Mouse (Mus musculus): ENCODE results near the gene Chadl. TPM values are rescaled to one million over a fixed set of nuclear protein-coding genes. Genes with fewer than 3 reads are reported as not detected.
"Not testable (repeated sequence)": the region's sequence is repeated elsewhere in the genome, so short reads cannot be mapped to it uniquely, and the experiment has no call there.

The Chadl gene
- 0.03 TPM in 1 of 2 replicates, not detected in the other for polyA plus RNA-seq (2012)

- TF ChIP-seq GATA1 (IDR thresholded peaks at IDR 0.05; ENCODE audit: low read length), result no peak
- TF ChIP-seq TAL1 (IDR thresholded peaks at IDR 0.05; ENCODE audit: low read length), result no peak
- Histone ChIP-seq H3K4me1 (ENCODE audit: control insufficient read depth) (peaks cover 13% of the 10 kb centered on the region), H3K9me3 (ENCODE audit: control insufficient read depth, low read length) (peaks cover 4% of the 10 kb centered on the region; the same call in 1 of the 2 replicates), H3K27me3 (ENCODE audit: control insufficient read depth) (peaks cover 50% of the 10 kb centered on the region), H3K36me3 (ENCODE audit: control insufficient read depth) (peaks cover 2% of the 10 kb centered on the region), H3K4me3 (replicated peaks) (no peak within 1 kb of the TSS)
These were observed at the start of gene Chadl for GRCm38 (mm10) chr15:81697175-81697574. Gene Chadl, minus strand, starts transcription at chr15:81697287.

DNA sequence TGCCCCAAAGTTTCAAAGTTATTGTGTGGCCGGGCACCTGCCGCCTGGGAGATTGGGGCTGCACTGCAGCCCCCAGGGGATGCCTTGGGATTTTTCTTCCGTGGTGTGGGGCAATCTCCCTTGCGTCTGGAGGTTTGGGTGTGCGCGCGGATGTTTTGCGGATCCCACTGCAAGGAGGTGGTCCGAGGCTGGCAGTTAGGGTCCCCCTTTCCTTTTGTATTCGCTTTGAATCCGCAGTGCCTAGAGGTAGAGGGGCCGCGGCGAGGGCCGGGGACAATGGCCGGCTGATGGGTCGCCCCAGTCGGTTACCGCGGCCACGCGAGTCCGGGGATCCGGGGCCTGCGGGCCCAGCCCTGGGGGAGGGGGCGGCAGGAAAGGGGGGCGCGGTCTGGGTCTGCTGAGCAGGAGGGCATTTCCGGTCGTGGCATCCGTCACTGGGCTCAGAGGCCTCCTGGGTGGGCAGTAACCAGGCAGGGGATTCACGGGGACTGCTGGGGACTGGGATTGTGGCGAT, 48.6 kb upstream of the Chadl start:
- Histone ChIP-seq H3K27me3 (ENCODE audit: control insufficient read depth) (peaks cover 9% of the 10 kb centered on the region), H3K9me3 (ENCODE audit: control insufficient read depth, low read length) (no peaks in the 10 kb centered on the region), H3K4me1 (ENCODE audit: control insufficient read depth) (peaks cover 21% of the 10 kb centered on the region), H3K4me3 (replicated peaks) (peak overlapping the region; percentile 75), H3K36me3 (ENCODE audit: control insufficient read depth) (no peaks in the 10 kb centered on the region)
- TF ChIP-seq TAL1 (IDR thresholded peaks at IDR 0.05; ENCODE audit: low read length), result no peak
- no peak for TF ChIP-seq GATA1 (IDR thresholded peaks at IDR 0.05; ENCODE audit: low read length)

DNA sequence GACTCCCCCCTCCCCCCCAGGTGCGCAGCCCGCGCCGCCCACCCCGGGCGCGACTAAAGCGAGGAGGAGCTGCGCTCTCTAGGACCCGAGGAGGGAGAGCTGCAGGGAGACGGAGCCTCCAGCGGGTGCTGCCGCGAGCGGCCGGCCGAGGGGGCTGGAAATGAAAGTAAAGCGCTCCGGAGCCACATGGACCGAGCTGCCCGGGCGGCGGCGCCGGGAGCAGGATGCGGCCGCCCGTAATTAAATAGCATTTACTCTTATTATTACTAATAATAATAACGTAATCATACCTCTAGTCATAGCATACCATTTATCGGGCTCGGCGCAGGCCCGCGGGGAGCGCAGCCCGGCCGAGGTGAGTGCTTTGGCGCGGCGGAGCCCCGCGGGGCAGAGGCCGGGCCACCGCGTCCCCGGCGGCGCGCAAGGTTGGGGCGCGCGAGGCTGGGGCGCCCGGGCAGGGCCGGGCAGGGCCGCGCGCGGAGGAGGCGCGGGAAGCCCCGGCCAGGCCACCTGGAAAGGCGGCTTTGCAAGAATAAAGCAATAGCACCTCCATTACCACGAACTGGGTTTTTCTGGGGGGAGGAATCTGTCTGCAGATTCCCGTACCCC, 48.0 kb upstream of the Chadl start, which contains the start of the genes Zc3h7b and Rangap1:
TSS of gene Zc3h7b (plus strand) at position 66 of the 609 bp plus-strand sequence.
TSS of gene Rangap1 (minus strand) at position 539 of the 609 bp plus-strand sequence.
- peak within 1 kb of the TSS; percentile 75 for H3K4me3 ChIP-seq (replicated peaks)
- TF ChIP-seq GATA1 (IDR thresholded peaks at IDR 0.05; ENCODE audit: low read length) (no peak), TAL1 (IDR thresholded peaks at IDR 0.05; ENCODE audit: low read length) (no peak)
- no peaks in the 10 kb centered on the region for H3K9me3 ChIP-seq (ENCODE audit: control insufficient read depth, low read length)
- peaks cover 9% of the 10 kb centered on the region for H3K27me3 ChIP-seq (ENCODE audit: control insufficient read depth)
- H3K4me1 ChIP-seq (ENCODE audit: control insufficient read depth), result peaks cover 21% of the 10 kb centered on the region
- no peaks in the 10 kb centered on the region for H3K36me3 ChIP-seq (ENCODE audit: control insufficient read depth)

DNA sequence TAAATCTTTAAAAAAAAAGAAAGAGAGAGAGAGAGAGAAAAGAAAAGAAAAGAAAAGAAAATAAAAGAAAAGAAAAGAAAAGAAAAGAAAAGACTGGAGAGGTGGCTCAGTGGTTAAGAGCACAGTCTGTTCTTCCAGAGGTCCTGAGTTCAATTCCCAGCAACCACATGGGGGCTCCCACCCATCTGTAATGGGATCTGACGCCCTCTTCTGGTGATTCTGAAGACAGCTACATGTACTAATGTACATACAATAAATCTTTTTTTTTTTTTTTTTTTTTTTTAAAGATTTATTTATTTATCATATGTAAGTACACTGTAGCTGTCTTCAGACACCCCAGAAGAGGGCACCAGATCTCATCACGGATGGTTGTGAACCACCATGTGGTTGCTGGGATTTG, 45.3 kb upstream of the Chadl start:
- peaks cover 21% of the 10 kb centered on the region for H3K4me1 ChIP-seq (ENCODE audit: control insufficient read depth)
- H3K9me3 ChIP-seq (ENCODE audit: control insufficient read depth, low read length); H3K36me3 ChIP-seq (ENCODE audit: control insufficient read depth); H3K27me3 ChIP-seq (ENCODE audit: control insufficient read depth); H3K4me3 ChIP-seq (replicated peaks): not testable (repeated sequence)

DNA sequence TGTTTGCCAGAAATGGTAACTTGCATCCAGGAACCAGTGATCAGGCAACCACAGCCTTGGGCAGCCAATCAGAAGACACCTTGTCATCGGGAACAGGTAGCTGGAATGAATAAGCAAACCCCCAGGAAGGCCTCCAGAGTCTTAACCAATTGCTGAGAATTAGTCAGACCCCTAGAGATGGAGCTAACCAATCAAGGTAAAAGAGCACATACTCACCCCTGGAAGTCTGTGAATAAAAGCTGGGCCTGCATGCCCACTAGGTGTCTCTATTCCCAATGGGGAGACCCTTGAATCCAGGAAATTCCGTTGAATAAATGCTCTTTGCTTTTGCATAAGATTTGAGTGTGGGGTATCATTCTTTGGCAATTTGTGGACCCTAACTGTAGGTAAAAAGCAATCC, 42.8 kb upstream of the Chadl start:
- Histone ChIP-seq H3K4me3 (replicated peaks) (no peak overlapping the region), H3K4me1 (ENCODE audit: control insufficient read depth) (peaks cover 9% of the 10 kb centered on the region), H3K27me3 (ENCODE audit: control insufficient read depth) (peaks cover 12% of the 10 kb centered on the region), H3K36me3 (ENCODE audit: control insufficient read depth) (no peaks in the 10 kb centered on the region), H3K9me3 (ENCODE audit: control insufficient read depth, low read length) (no peaks in the 10 kb centered on the region)
- TF ChIP-seq TAL1 (IDR thresholded peaks at IDR 0.05; ENCODE audit: low read length), result no peak
- no peak for TF ChIP-seq GATA1 (IDR thresholded peaks at IDR 0.05; ENCODE audit: low read length)

GRCm38 (mm10) chr15:81739296-81739695, 42.2 kb upstream of the Chadl start:
- Histone ChIP-seq H3K36me3 (ENCODE audit: control insufficient read depth) (no peaks in the 10 kb centered on the region), H3K4me3 (replicated peaks) (no peak overlapping the region)
- TF ChIP-seq GATA1 (IDR thresholded peaks at IDR 0.05; ENCODE audit: low read length) (no peak), TAL1 (IDR thresholded peaks at IDR 0.05; ENCODE audit: low read length) (no peak)

GRCm38 (mm10) chr15:81735075-81735474, 38.0 kb upstream of the Chadl start:
- Histone ChIP-seq H3K4me1 (ENCODE audit: control insufficient read depth) (peaks cover 7% of the 10 kb centered on the region), H3K27me3 (ENCODE audit: control insufficient read depth) (peaks cover 17% of the 10 kb centered on the region)
- TF ChIP-seq GATA1 (IDR thresholded peaks at IDR 0.05; ENCODE audit: low read length) (no peak), TAL1 (IDR thresholded peaks at IDR 0.05; ENCODE audit: low read length) (no peak)

More at GRCm38 (mm10) chr15:81739296-81739695, 42.2 kb upstream of the Chadl start:
- Histone ChIP-seq H3K4me1 (ENCODE audit: control insufficient read depth) (peaks cover 5% of the 10 kb centered on the region), H3K27me3 (ENCODE audit: control insufficient read depth) (peaks cover 11% of the 10 kb centered on the region), H3K9me3 (ENCODE audit: control insufficient read depth, low read length) (no peaks in the 10 kb centered on the region)

DNA sequence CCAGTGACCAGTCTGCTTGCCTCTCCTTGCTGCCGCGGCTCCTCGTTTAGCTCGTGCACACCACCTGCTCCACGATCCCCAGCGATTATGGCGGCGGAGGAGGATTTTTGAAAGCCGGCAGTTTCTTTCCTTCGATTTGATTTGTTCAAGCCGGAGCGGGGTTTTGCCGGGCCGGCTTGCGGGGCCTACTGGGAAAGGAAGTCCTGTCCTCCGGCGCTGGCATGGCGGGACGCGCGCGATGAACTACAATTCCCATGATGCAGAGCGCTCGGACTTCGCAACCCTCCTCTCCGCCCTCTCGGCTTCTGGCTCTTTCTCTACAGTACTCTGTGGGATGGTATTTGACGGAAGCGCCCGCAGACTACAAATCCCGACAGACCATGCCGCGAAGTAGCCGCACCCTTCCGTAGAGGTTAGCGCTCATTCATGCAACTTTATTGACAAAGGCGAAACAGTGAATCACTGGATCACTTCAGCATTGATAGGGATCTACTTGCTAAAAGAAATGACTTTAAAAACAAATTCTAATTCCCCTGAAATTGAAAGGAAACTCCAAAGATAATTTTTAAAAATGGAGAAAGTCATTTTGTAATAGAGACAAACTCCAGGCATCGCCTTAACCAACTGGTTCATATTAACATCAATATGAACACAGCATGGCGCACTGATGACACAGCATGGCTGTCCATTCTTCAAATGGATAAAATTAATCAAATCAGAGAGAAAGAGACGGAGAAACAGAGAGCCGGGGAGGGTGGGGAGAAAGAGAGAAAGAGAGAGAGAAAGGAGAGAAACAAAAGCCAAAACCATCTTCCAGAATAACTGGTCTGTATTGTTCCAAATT, 32.9 kb upstream of the Chadl start:
- Histone ChIP-seq H3K4me3 (replicated peaks) (peak overlapping the region; percentile 83), H3K27me3 (ENCODE audit: control insufficient read depth) (peaks cover 13% of the 10 kb centered on the region), H3K9me3 (ENCODE audit: control insufficient read depth, low read length) (no peaks in the 10 kb centered on the region), H3K4me1 (ENCODE audit: control insufficient read depth) (peaks cover 35% of the 10 kb centered on the region), H3K36me3 (ENCODE audit: control insufficient read depth) (peaks cover 34% of the 10 kb centered on the region)
- TF ChIP-seq TAL1 (IDR thresholded peaks at IDR 0.05; ENCODE audit: low read length) (no peak), GATA1 (IDR thresholded peaks at IDR 0.05; ENCODE audit: low read length) (no peak)

More at GRCm38 (mm10) chr15:81735075-81735474, 38.0 kb upstream of the Chadl start:
- Histone ChIP-seq H3K9me3 (ENCODE audit: control insufficient read depth, low read length) (no peaks in the 10 kb centered on the region), H3K4me3 (replicated peaks) (no peak overlapping the region), H3K36me3 (ENCODE audit: control insufficient read depth) (no peaks in the 10 kb centered on the region)

GRCm38 (mm10) chr15:81729241-81729791, 32.2 kb upstream of the Chadl start:
- Histone ChIP-seq H3K9me3 (ENCODE audit: control insufficient read depth, low read length) (no peaks in the 10 kb centered on the region), H3K4me1 (ENCODE audit: control insufficient read depth) (peaks cover 35% of the 10 kb centered on the region), H3K27me3 (ENCODE audit: control insufficient read depth) (peaks cover 12% of the 10 kb centered on the region), H3K4me3 (replicated peaks) (peak overlapping the region; percentile 83), H3K36me3 (ENCODE audit: control insufficient read depth) (peaks cover 41% of the 10 kb centered on the region)
- no peak for TF ChIP-seq GATA1 (IDR thresholded peaks at IDR 0.05; ENCODE audit: low read length)
- TF ChIP-seq TAL1 (IDR thresholded peaks at IDR 0.05; ENCODE audit: low read length), result no peak

Data from erythroblast, embryonic 14.5 days (primary cell).